Mouse (Mus musculus) E14TG2a.4 (cell line): ENCODE measurements around the gene Prkrip1.

Source experiments
- CTCF ChIP-seq: conservative IDR thresholded peaks from 2 replicates; pipeline ENCODE4 v1.5.1; 2014; ENCODE audit warnings: low read length
- NANOG ChIP-seq: IDR thresholded peaks from 2 replicates; pipeline ENCODE4 v1.6.1; 2014; ENCODE audit warnings: borderline replicate concordance, low read length, mixed read lengths

GRCm38 (mm10) chr5:136167296-136167695 lies 31.5 kb downstream of the Prkrip1 start:
- TF ChIP-seq CTCF (no peak), NANOG (no peak)
